ENCODE assay signal across 8 mouse cellular contexts in the genomic region with DNA sequence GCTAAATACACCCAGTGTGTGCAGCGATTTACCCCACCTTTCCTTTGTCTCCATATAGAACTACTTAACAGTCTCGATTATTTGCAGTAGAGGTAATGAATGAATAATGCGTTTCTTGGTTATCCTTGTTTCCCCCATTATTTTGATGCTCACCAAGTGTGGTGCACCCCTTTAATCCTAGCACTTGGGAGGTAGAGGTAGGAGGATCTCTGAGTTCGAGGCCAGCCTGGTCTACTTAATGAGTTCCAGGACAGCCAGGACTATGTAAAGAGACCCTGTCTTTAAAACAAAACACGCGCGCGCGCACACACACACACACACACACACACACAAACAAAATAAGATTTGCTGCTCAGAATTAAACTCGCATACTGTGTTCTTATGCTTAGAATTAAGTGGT. TPM values are rescaled to one million over a fixed set of nuclear protein-coding genes. Genes with fewer than 3 reads are reported as not detected.
DNase-seq lines count a peak whose midpoint lies in the region; ATAC-seq and TF ChIP-seq lines count a peak whose summit lies in the region.

No protein-coding gene starts in this region.

- no peak for TF ChIP-seq CTCF in lung, adult 2 months (IDR thresholded peaks at IDR 0.05; ENCODE audit: insufficient read depth, low read length)
- TF ChIP-seq CTCF in brain, embryonic 14.5 days (IDR thresholded peaks at IDR 0.05; ENCODE audit: borderline replicate concordance, extremely low read depth, insufficient read depth, insufficient read length), result no peak

- H3K4me3 ChIP-seq in lung, adult 2 months (replicated peaks; ENCODE audit: extremely low read depth, low read depth, low read length), result peak overlapping the region; percentile 96
- H3K4me3 ChIP-seq in hindbrain, embryonic 11.5 days (ENCODE audit: low read depth, low read length), result peak overlapping the region; percentile 96
- peak overlapping the region; percentile 99 for H3K4me3 ChIP-seq in midbrain, embryonic 13.5 days (replicated peaks)

- peaks cover 2% of the 10 kb centered on the region; the same call in 1 of the 2 replicates for H3K4me1 ChIP-seq in lung, adult 2 months (ENCODE audit: control insufficient read depth, insufficient read depth, low read length)
- H3K4me1 ChIP-seq in hindbrain, embryonic 11.5 days (replicated peaks; ENCODE audit: control insufficient read depth, insufficient read depth, low read length), result no peaks in the 10 kb centered on the region
- H3K4me1 ChIP-seq in midbrain, embryonic 13.5 days (replicated peaks), result peaks cover 14% of the 10 kb centered on the region

- H3K9ac ChIP-seq in hindbrain, embryonic 11.5 days (ENCODE audit: low read depth, low read length), result peak overlapping the region; percentile 95
- peak overlapping the region; percentile 99 for H3K9ac ChIP-seq in midbrain, embryonic 13.5 days (replicated peaks)

- H3K27ac ChIP-seq in hindbrain, embryonic 11.5 days (ENCODE audit: low read depth, low read length), result peak overlapping the region; percentile 95
- H3K27ac ChIP-seq in midbrain, embryonic 13.5 days, result peak overlapping the region; percentile 94

- WGBS in lung, adult 2 months, result 17% methylated on average over 10 of the region's 10 CpGs
- WGBS in hindbrain, embryonic 11.5 days, result 27% methylated on average over 10 of the region's 10 CpGs
- WGBS in midbrain, embryonic 13.5 days, result 35% methylated on average over 10 of the region's 10 CpGs

- no peak for TF ChIP-seq POLR2A in lung, adult 2 months (IDR thresholded peaks at IDR 0.05; ENCODE audit: borderline replicate concordance, extremely low read depth, low read depth, low read length)
- TF ChIP-seq POLR2A in brain, embryonic 14.5 days (IDR thresholded peaks at IDR 0.05; ENCODE audit: borderline replicate concordance, extremely low read depth, insufficient read depth, insufficient read length, poor library complexity, severe bottlenecking), result no peak

- H3K27me3 ChIP-seq in hindbrain, embryonic 11.5 days (ENCODE audit: control insufficient read depth, insufficient read depth, low read length), result no peaks in the 10 kb centered on the region
- no peaks in the 10 kb centered on the region for H3K27me3 ChIP-seq in midbrain, embryonic 13.5 days

- DNase-seq in lung, adult 2 months, result no peak
- DNase-seq in lung, postnatal 14 days, result no peak
- DNase-seq in brain, embryonic 14.5 days (ENCODE audit: low read depth), result peak; percentile 18
- DNase-seq in hindbrain, embryonic 11.5 days (ENCODE audit: low spot score), result peak; percentile 51
- no peak for DNase-seq in layer of hippocampus, postnatal 25 days (ENCODE audit: extremely low spot score in 1 of 2, low spot score in 1 of 2)
- DNase-seq in layer of hippocampus, adult 8-10 months (ENCODE audit: low spot score in 2 of 2), result no peak
- no peak for DNase-seq in lung, postnatal 25 days (ENCODE audit: low spot score)

- ATAC-seq in hindbrain, embryonic 11.5 days (ENCODE audit: low FRiP score), result no peak
- ATAC-seq in midbrain, embryonic 13.5 days, result no peak

- no peaks in the 10 kb centered on the region for H3K36me3 ChIP-seq in hindbrain, embryonic 11.5 days (ENCODE audit: control insufficient read depth, insufficient read depth, low read length)
- peaks cover 19% of the 10 kb centered on the region for H3K36me3 ChIP-seq in midbrain, embryonic 13.5 days

- peak overlapping the region; percentile 63 for H3K4me2 ChIP-seq in hindbrain, embryonic 11.5 days (replicated peaks; ENCODE audit: low read depth, low read length)
- H3K4me2 ChIP-seq in midbrain, embryonic 13.5 days (replicated peaks), result peak overlapping the region; percentile 82

- no peaks in the 10 kb centered on the region for H3K9me3 ChIP-seq in hindbrain, embryonic 11.5 days (ENCODE audit: control insufficient read depth, low read length)
- H3K9me3 ChIP-seq in midbrain, embryonic 13.5 days, result no peaks in the 10 kb centered on the region

RNA-seq across cellular contexts. Expression of gene Psma3, which starts 1.0 kb away (rescaled TPM):
- polyA plus RNA-seq in lung, adult 2 months (2012; rRNA removed), result 14.9 and 30.0 TPM in 2 replicates
- 222 and 249 TPM in 2 replicates for polyA plus RNA-seq in brain, embryonic 14.5 days (2012; rRNA removed)
- 683 and 711 TPM in 2 replicates for polyA plus RNA-seq in hindbrain, embryonic 11.5 days (2014; fragmentation: Nextera tagmentation; extraction: Ambion mirVana)
- 617 and 632 TPM in 2 replicates for polyA plus RNA-seq in midbrain, embryonic 13.5 days (2015; fragmentation: Nextera tagmentation; extraction: Ambion mirVana)
- total RNA-seq in layer of hippocampus, postnatal 25 days (2021), result 100 to 1,000 TPM; 207 to 215 TPM
- 100 to 1,000 TPM; 177 to 217 (median 209) TPM for total RNA-seq in layer of hippocampus, adult 8-10 months (2022)

RNA-seq across cellular contexts. Expression of gene Actr10, which starts 37.7 kb away (rescaled TPM):
- 11.7 and 26.5 TPM in 2 replicates for polyA plus RNA-seq in lung, adult 2 months (2012; rRNA removed)
- 112 and 132 TPM in 2 replicates for polyA plus RNA-seq in brain, embryonic 14.5 days (2012; rRNA removed)
- 285 and 287 TPM in 2 replicates for polyA plus RNA-seq in hindbrain, embryonic 11.5 days (2014; fragmentation: Nextera tagmentation; extraction: Ambion mirVana)
- polyA plus RNA-seq in midbrain, embryonic 13.5 days (2015; fragmentation: Nextera tagmentation; extraction: Ambion mirVana), result 225 and 226 TPM in 2 replicates
- 100 to 1,000 TPM; 174 to 178 TPM for total RNA-seq in layer of hippocampus, postnatal 25 days (2021)
- total RNA-seq in layer of hippocampus, adult 8-10 months (2022), result 100 to 1,000 TPM; 148 to 170 (median 156) TPM

RNA-seq across cellular contexts. Expression of gene Arid4a, which starts 40.4 kb away (rescaled TPM):
- polyA plus RNA-seq in lung, adult 2 months (2012; rRNA removed), result 4.1 and 5.4 TPM in 2 replicates
- 8.8 and 13.4 TPM in 2 replicates for polyA plus RNA-seq in brain, embryonic 14.5 days (2012; rRNA removed)
- polyA plus RNA-seq in hindbrain, embryonic 11.5 days (2014; fragmentation: Nextera tagmentation; extraction: Ambion mirVana), result 32.8 and 38.4 TPM in 2 replicates
- polyA plus RNA-seq in midbrain, embryonic 13.5 days (2015; fragmentation: Nextera tagmentation; extraction: Ambion mirVana), result 46.3 and 46.8 TPM in 2 replicates
- 10 to 100 TPM; 36.8 to 41.7 TPM for total RNA-seq in layer of hippocampus, postnatal 25 days (2021)
- 10 to 100 TPM; 31.8 to 40.3 (median 35.7) TPM for total RNA-seq in layer of hippocampus, adult 8-10 months (2022)

Comparison
In these comparisons a context has a peak if more than half of its experiments do, and no peak if none do; other contexts are left out.
1. DNase-seq: peak in brain, embryonic 14.5 days (single experiment) and hindbrain, embryonic 11.5 days (single experiment); none in lung, adult 2 months (single experiment), lung, postnatal 14 days (single experiment), layer of hippocampus, postnatal 25 days (0 of 2), layer of hippocampus, adult 8-10 months (0 of 2) and lung, postnatal 25 days (single experiment).
2. Peak in every context shown above with its lines, with median percentiles within 50 percentile points of each other: H3K4me3 ChIP-seq.